ENCODE assay signal across 43 mouse cellular contexts in the genomic region with DNA sequence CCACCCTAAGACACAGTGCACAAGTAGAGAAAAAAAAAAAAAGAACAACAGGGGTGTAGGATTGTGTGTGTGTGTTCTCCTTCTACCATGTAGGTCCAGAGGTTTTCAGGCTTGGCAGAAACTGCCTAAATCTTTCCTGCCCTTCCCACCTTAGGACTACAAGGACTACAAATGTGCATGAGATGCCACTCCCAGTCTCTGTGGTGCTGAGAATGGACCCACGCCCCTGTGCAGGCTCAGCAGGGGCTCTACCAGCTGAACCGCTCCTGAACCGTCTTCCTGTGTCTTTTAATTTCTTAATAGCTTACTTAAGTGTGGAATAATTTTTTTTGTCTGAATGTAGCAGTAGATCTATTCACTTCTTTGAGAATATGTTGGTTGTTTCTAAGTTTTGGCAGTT. TPM values are rescaled to one million over a fixed set of nuclear protein-coding genes. Genes with fewer than 3 reads are reported as not detected.
"Had no signal": no experiment of that assay in that cellular context is flagged by ENCODE, and none has a peak within 500 bp of the region (broad histone marks: within the 10 kb centered on the region; RNA-seq: fewer than 3 reads in every experiment).

No protein-coding gene starts in this region.

- H3K4me2 ChIP-seq: heart, embryonic 11.5 days; heart, embryonic 13.5 days; heart, embryonic 15.5 days; hindbrain, embryonic 13.5 days; hindbrain, embryonic 15.5 days; kidney, embryonic 15.5 days; limb, embryonic 13.5 days; limb, embryonic 15.5 days; liver, embryonic 12.5 days had no signal

- H3K27me3 ChIP-seq: heart, embryonic 13.5 days; heart, embryonic 15.5 days; hindbrain, embryonic 13.5 days; hindbrain, embryonic 15.5 days; kidney, embryonic 15.5 days; limb, embryonic 13.5 days; limb, embryonic 15.5 days; liver, embryonic 12.5 days had no signal

- H3K9me3 ChIP-seq: heart, embryonic 13.5 days; heart, embryonic 15.5 days; hindbrain, embryonic 15.5 days; kidney, embryonic 15.5 days; limb, embryonic 13.5 days; limb, embryonic 15.5 days; liver, embryonic 12.5 days had no signal

- H3K4me1 ChIP-seq: heart, embryonic 13.5 days; heart, embryonic 15.5 days; hindbrain, embryonic 13.5 days; hindbrain, embryonic 15.5 days; kidney, embryonic 15.5 days; limb, embryonic 13.5 days; limb, embryonic 15.5 days; liver, embryonic 12.5 days had no signal

- H3K27ac ChIP-seq: heart, embryonic 13.5 days; heart, embryonic 15.5 days; hindbrain, embryonic 13.5 days; hindbrain, embryonic 15.5 days; hindbrain, postnatal 0 days; kidney, embryonic 15.5 days; kidney, postnatal 0 days; limb, embryonic 13.5 days; limb, embryonic 15.5 days; liver, embryonic 12.5 days; liver, embryonic 14.5 days had no signal

- H3K36me3 ChIP-seq: heart, embryonic 13.5 days; heart, embryonic 15.5 days; hindbrain, embryonic 15.5 days; kidney, embryonic 15.5 days; limb, embryonic 13.5 days; limb, embryonic 15.5 days; liver, embryonic 12.5 days had no signal

- H3K9ac ChIP-seq: heart, embryonic 13.5 days; heart, embryonic 15.5 days; hindbrain, embryonic 13.5 days; hindbrain, embryonic 15.5 days; kidney, embryonic 15.5 days; limb, embryonic 13.5 days; limb, embryonic 15.5 days; liver, embryonic 12.5 days; liver, embryonic 14.5 days had no signal

- ATAC-seq: hindbrain, postnatal 0 days; intestine, embryonic 16.5 days; liver, embryonic 12.5 days had no signal

- DNase-seq: gastrocnemius, postnatal 14 days; gastrocnemius, postnatal 36 days; heart, adult 18-20 months; heart, postnatal 14 days; heart, postnatal 36 days; kidney, adult 11 months; kidney, adult 2 months; kidney, adult 9 months; kidney, postnatal 14 days; kidney, postnatal 36 days; layer of hippocampus, adult 9-11 months; layer of hippocampus, postnatal 36 days; left cerebral cortex, postnatal 4 days had no signal

- H3K4me3 ChIP-seq: heart, embryonic 13.5 days; heart, embryonic 15.5 days; hindbrain, embryonic 13.5 days; hindbrain, embryonic 15.5 days; kidney, embryonic 15.5 days; limb, embryonic 13.5 days; limb, embryonic 15.5 days; liver, embryonic 12.5 days had no signal

RNA-seq across cellular contexts. Expression of gene Olfr15, which starts 52.7 kb away (rescaled TPM):
- total RNA-seq: gastrocnemius, adult 18-20 months; gastrocnemius, adult 8-10 months; gastrocnemius, postnatal 14 days; gastrocnemius, postnatal 36 days; heart, adult 18-20 months; heart, postnatal 14 days; heart, postnatal 36 days; hematopoietic stem cell, adult 5-6 weeks; hindbrain, postnatal 0 days; layer of hippocampus, adult 18-20 months; layer of hippocampus, adult 8-10 months; layer of hippocampus, postnatal 14 days; layer of hippocampus, postnatal 36 days; left cerebral cortex, adult 18-20 months; left cerebral cortex, adult 8-10 months; left cerebral cortex, postnatal 10 days; left cerebral cortex, postnatal 25 days; left cerebral cortex, postnatal 4 days; liver, adult 2 months had no signal
- polyA plus RNA-seq: gonadal fat pad, adult 2 months; heart, embryonic 11.5 days; heart, embryonic 13.5 days; heart, embryonic 15.5 days; heart, postnatal 0 days; hindbrain, embryonic 11.5 days; hindbrain, embryonic 13.5 days; hindbrain, embryonic 15.5 days; hindbrain, postnatal 0 days; intestine, embryonic 14.5 days; intestine, embryonic 16.5 days; kidney, adult 2 months; kidney, embryonic 15.5 days; kidney, postnatal 0 days; large intestine, adult 2 months; limb, embryonic 11.5 days; limb, embryonic 13.5 days; limb, embryonic 15.5 days; liver, adult 2 months; liver, embryonic 12.5 days; liver, embryonic 14.5 days had no signal
